Mouse (Mus musculus) myocyte (in vitro differentiated cells): Measurements from ENCODE around the gene Comt.

Experiments
- CEBPB ChIP-seq: IDR thresholded peaks from 2 replicates; pipeline ENCODE4 v1.6.1; 2011; ENCODE audit warnings: mild to moderate bottlenecking, moderate library complexity; ENCODE audit not compliant: poor library complexity, insufficient read depth, severe bottlenecking
- E2F4 ChIP-seq: IDR thresholded peaks from one replicate; pipeline ENCODE4 v1.6.1; 2011; ENCODE audit warnings: mild to moderate bottlenecking, control low read depth, moderate library complexity; ENCODE audit not compliant: insufficient read depth
- MAX ChIP-seq: IDR thresholded peaks from one replicate; pipeline ENCODE4 v1.6.1; 2011; ENCODE audit warnings: low read depth, mild to moderate bottlenecking, control low read depth
- MYOD1 ChIP-seq, 3 experiments: IDR thresholded peaks; one replicate each; pipeline ENCODE4 v1.6.1; 2011; ENCODE audit warnings: control low read depth in 2 of 3, low read depth in 2 of 3, mild to moderate bottlenecking in 2 of 3, moderate library complexity in 1 of 3; ENCODE audit not compliant: insufficient read length in 2 of 3, control insufficient read depth in 1 of 3
- MYOG ChIP-seq, 3 experiments: IDR thresholded peaks; one replicate each; pipeline ENCODE4 v1.6.1; 2011; ENCODE audit warnings: control low read depth in 2 of 3, low read depth in 2 of 3, mild to moderate bottlenecking in 2 of 3; ENCODE audit not compliant: insufficient read length in 2 of 3, control insufficient read depth in 1 of 3, insufficient read depth in 1 of 3
- POLR2A ChIP-seq: IDR thresholded peaks from one replicate; pipeline ENCODE4 v1.6.1; 2011; ENCODE audit warnings: low read depth, mild to moderate bottlenecking, control low read depth, moderate library complexity; ENCODE audit not compliant: insufficient read length
- POLR2AphosphoS2 ChIP-seq: IDR thresholded peaks from one replicate; pipeline ENCODE4 v1.6.1; 2011; ENCODE audit warnings: low read depth, control low read depth; ENCODE audit not compliant: insufficient read length
- REST ChIP-seq: IDR thresholded peaks from one replicate; pipeline ENCODE4 v1.6.1; 2011; ENCODE audit warnings: mild to moderate bottlenecking, control low read depth, moderate library complexity; ENCODE audit not compliant: insufficient read depth, insufficient read length
- TCF12 ChIP-seq: IDR thresholded peaks from one replicate; pipeline ENCODE4 v1.6.1; 2011; ENCODE audit warnings: mild to moderate bottlenecking, control low read depth; ENCODE audit not compliant: poor library complexity, insufficient read depth, severe bottlenecking
- TCF3 ChIP-seq: IDR thresholded peaks from one replicate; pipeline ENCODE4 v1.6.1; 2011; ENCODE audit warnings: low read depth, control low read depth; ENCODE audit not compliant: insufficient read length
- USF1 ChIP-seq: IDR thresholded peaks from one replicate; pipeline ENCODE4 v1.6.1; 2011; ENCODE audit warnings: low read depth, mild to moderate bottlenecking, control low read depth, moderate library complexity

GRCm38 (mm10) chr16:18416837-18417236 lies 9.8 kb downstream of the Comt start:
- TF ChIP-seq E2F4 (no peak), TCF12 (no peak), TCF3 (no peak), MAX (no peak), POLR2A (no peak), USF1 (no peak), MYOD1 (IDR thresholded peaks at IDR 0.05; ENCODE audit: control insufficient read depth in 1 of 3, insufficient read length in 2 of 3, low read depth in 2 of 3) (no peak), POLR2AphosphoS2 (no peak), REST (no peak), CEBPB (no peak), MYOG (IDR thresholded peaks at IDR 0.05; ENCODE audit: control insufficient read depth in 1 of 3, insufficient read depth in 1 of 3, insufficient read length in 2 of 3, low read depth in 2 of 3) (no peak)
